Mouse (Mus musculus): ENCODE measurements around the gene Bmp10. TPM values are rescaled to one million over a fixed set of nuclear protein-coding genes. Genes with fewer than 3 reads are reported as not detected.

Gene Bmp10
- polyA plus RNA-seq, 1 experiment from 2014 or later: not detected

Other genes starting within 250 kb of the Bmp10 start
- gene Antxr1, start 93.2 kb upstream of the Bmp10 start, polyA plus RNA-seq (2015; fragmentation: Nextera tagmentation; extraction: Ambion mirVana): 3.9 and 4.1 TPM in 2 replicates
- gene Gkn1, start 78.1 kb upstream of the Bmp10 start, polyA plus RNA-seq (2015; fragmentation: Nextera tagmentation; extraction: Ambion mirVana): not detected in 2 replicates
- gene Gkn2, start 55.6 kb upstream of the Bmp10 start, polyA plus RNA-seq (2015; fragmentation: Nextera tagmentation; extraction: Ambion mirVana): not detected in 2 replicates
- 0.21 and 0.38 TPM in 2 replicates for gene Gkn3, start 40.1 kb upstream of the Bmp10 start, polyA plus RNA-seq (2015; fragmentation: Nextera tagmentation; extraction: Ambion mirVana)
- gene Arhgap25, start 104.3 kb downstream of the Bmp10 start, polyA plus RNA-seq (2015; fragmentation: Nextera tagmentation; extraction: Ambion mirVana): 3.4 and 4.2 TPM in 2 replicates
- gene Prokr1, start 161.7 kb downstream of the Bmp10 start, polyA plus RNA-seq (2015; fragmentation: Nextera tagmentation; extraction: Ambion mirVana): 2.3 and 2.4 TPM in 2 replicates
- gene Aplf, start 243.2 kb downstream of the Bmp10 start, polyA plus RNA-seq (2015; fragmentation: Nextera tagmentation; extraction: Ambion mirVana): 13.0 and 14.2 TPM in 2 replicates